Mouse (Mus musculus) spleen, adult 2 months (tissue): ENCODE data around the gene Apex1. TPM values are rescaled to one million over a fixed set of nuclear protein-coding genes. Genes with fewer than 3 reads are reported as not detected.
A peak's percentile ranks its signal among the peaks of the same experiment; 100 is the strongest.

Experiments used
- DNase-seq, 2 experiments: peaks; one replicate each; pipeline versions ENCODE4 v3.0.0 to v3.0.0-alpha.2; 2012 to 2021; ENCODE audit warnings: low spot score in 2 of 2, low read depth in 1 of 2
- H3K27ac ChIP-seq: fragments of 200-500 bp; 2 replicates; pipeline ENCODE4 v1.5.1; 2012; ENCODE audit warnings: low read length, inconsistent platforms; ENCODE audit not compliant: insufficient read depth
- H3K27me3 ChIP-seq: fragments of 200-500 bp; 2 replicates; pipeline ENCODE4 v1.6.1; 2012; ENCODE audit warnings: mild to moderate bottlenecking, moderate library complexity, low read length, inconsistent platforms; ENCODE audit not compliant: control insufficient read depth, insufficient read depth
- H3K36me3 ChIP-seq: fragments of 200-500 bp; 2 replicates; pipeline ENCODE4 v1.6.1; 2012; ENCODE audit warnings: mild to moderate bottlenecking, low read length, inconsistent platforms; ENCODE audit not compliant: control insufficient read depth, insufficient read depth
- H3K4me1 ChIP-seq: fragments of 200-500 bp; 2 replicates; pipeline ENCODE4 v1.6.1; 2011; ENCODE audit warnings: inconsistent platforms; ENCODE audit not compliant: control insufficient read depth, insufficient read depth, insufficient read length
- H3K4me3 ChIP-seq: fragments of 200-500 bp; 2 replicates; pipeline ENCODE4 v1.5.1; 2011; ENCODE audit warnings: mild to moderate bottlenecking, inconsistent platforms; ENCODE audit not compliant: insufficient read depth, insufficient read length; ENCODE audit errors: extremely low read depth
- CTCF ChIP-seq: fragments of 200-500 bp; IDR thresholded peaks from 2 replicates; pipeline ENCODE4 v1.5.1; 2011; ENCODE audit warnings: mild to moderate bottlenecking, inconsistent platforms; ENCODE audit not compliant: insufficient read depth, insufficient read length, insufficient replicate concordance; ENCODE audit errors: extremely low read depth
- POLR2A ChIP-seq: fragments of 200-500 bp; IDR thresholded peaks from 2 replicates; pipeline ENCODE4 v1.6.1; 2011; ENCODE audit warnings: low read depth, low read length, inconsistent platforms
- WGBS: fragments of 180-500 bp; shearing (Covaris S2); methylation state at CpG from one replicate; pipeline ENCODE4 v1.1.7; 2018; 5-methylcytosine and 5-hydroxymethylcytosine counted together
- polyA plus RNA-seq: library from polyadenylated mRNA; depleted of rRNA; stranded (reverse); fragments of >200 nt; gene quantifications from 2 replicates; pipeline ENCODE4 v1.2.3, GENCODE M21; 2012; rRNA removed

Gene Apex1
- polyA plus RNA-seq, 1 experiment: 22.7 TPM

DNA sequence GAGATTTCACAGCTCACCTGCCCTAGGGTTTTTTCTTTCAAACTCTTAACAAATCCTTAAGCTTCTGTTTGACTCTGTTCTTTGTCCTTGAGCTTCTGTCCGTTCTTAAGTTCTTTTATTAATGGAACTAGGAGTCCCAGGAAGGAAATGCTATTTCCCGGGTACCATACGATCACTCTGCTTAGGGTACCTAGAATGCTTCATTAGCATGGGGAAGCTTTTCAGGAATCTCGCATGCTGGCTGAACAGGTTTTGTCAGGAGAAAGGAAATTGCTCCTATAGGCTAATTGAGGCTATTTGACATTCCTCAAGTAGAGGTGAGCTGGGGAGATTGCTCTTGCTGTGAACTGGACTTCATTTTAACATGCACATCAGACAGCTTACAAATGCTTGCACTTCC, 48.9 kb downstream of the Apex1 start:
- TF ChIP-seq CTCF (no peak), POLR2A (no peak)
- no peak for DNase-seq
- H3K27ac ChIP-seq: no peak overlapping the region
- H3K4me3 ChIP-seq: no peak overlapping the region
- peaks cover 14% of the 10 kb centered on the region; the same call in 1 of the 2 replicates for H3K4me1 ChIP-seq
- H3K36me3 ChIP-seq: no peaks in the 10 kb centered on the region
- H3K27me3 ChIP-seq: no peaks in the 10 kb centered on the region
- 72% methylated on average over 4 of the region's 4 CpGs for WGBS

DNA sequence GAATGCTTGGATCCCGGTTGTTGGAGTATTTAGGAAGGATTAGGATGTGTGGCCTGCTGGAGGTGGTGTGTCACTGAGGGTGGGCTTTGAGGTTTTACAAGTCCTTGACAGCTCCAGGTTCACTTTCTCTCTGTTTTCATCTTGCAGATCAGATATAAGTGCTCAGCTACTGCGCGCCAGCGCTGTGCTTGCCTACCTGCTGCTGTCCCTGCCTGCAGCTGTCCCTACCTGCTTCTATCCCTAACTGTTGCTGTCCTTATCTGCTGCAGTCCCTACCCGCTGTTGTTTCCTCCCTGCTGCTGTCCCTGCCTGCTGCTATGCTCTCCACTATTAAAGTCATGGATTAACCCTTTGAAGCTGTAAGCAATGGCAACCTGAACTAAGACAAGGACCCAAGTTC, 50.2 kb downstream of the Apex1 start:
- DNase-seq: no peak
- 90% methylated on average over 5 of the region's 5 CpGs for WGBS
- no peak for TF ChIP-seq CTCF
- no peak for TF ChIP-seq POLR2A

GRCm38 (mm10) chr14:50976674-50977073, 51.9 kb downstream of the Apex1 start:
- TF ChIP-seq CTCF (no peak), POLR2A (no peak)
- Histone ChIP-seq H3K36me3 (no peaks in the 10 kb centered on the region), H3K27ac (no peak overlapping the region), H3K4me1 (peaks cover 13% of the 10 kb centered on the region; the same call in 1 of the 2 replicates), H3K4me3 (no peak overlapping the region), H3K27me3 (no peaks in the 10 kb centered on the region)
- 20% methylated on average over 9 of the region's 9 CpGs for WGBS
- DNase-seq: peak in 1 of 2 experiments; percentile 15

More for the DNA sequence above, 50.2 kb downstream of the Apex1 start:
- Histone ChIP-seq H3K36me3 (no peaks in the 10 kb centered on the region), H3K4me1 (peaks cover 14% of the 10 kb centered on the region; the same call in 1 of the 2 replicates), H3K4me3 (no peak overlapping the region), H3K27me3 (no peaks in the 10 kb centered on the region), H3K27ac (no peak overlapping the region)

Other genes with a start within 250 kb of the Apex1 start
- gene Olfr747, start 231.8 kb upstream of the Apex1 start, polyA plus RNA-seq: not detected in 2 replicates
- not detected in 2 replicates for gene Olfr748, start 217.6 kb upstream of the Apex1 start, polyA plus RNA-seq
- not detected in 2 replicates for gene Olfr749, start 179.9 kb upstream of the Apex1 start, polyA plus RNA-seq
- gene Ttc5, start 139.4 kb upstream of the Apex1 start, polyA plus RNA-seq: 24.3 and 28.1 TPM in 2 replicates
- not detected in 2 replicates for gene Ccnb1ip1, start 117.2 kb upstream of the Apex1 start, polyA plus RNA-seq
- gene Parp2, start 117.1 kb upstream of the Apex1 start, polyA plus RNA-seq: 15.6 and 17.5 TPM in 2 replicates
- 37.8 and 38.4 TPM in 2 replicates for gene Tep1, start 54.4 kb upstream of the Apex1 start, polyA plus RNA-seq
- gene Klhl33, start 27.5 kb upstream of the Apex1 start, polyA plus RNA-seq: 0.09 and 0.18 TPM in 2 replicates
- gene Osgep, start 75 bp upstream of the Apex1 start, polyA plus RNA-seq: 74.2 and 145 TPM in 2 replicates
- 87.3 and 131 TPM in 2 replicates for gene Pip4p1, start 5.9 kb downstream of the Apex1 start, polyA plus RNA-seq
- 21.4 and 27.0 TPM in 2 replicates for gene Pnp, start 6.1 kb downstream of the Apex1 start, polyA plus RNA-seq
- 26.2 and 28.4 TPM in 2 replicates for gene Gm49342, start 19.5 kb downstream of the Apex1 start, polyA plus RNA-seq
- gene Pnp2, start 31.0 kb downstream of the Apex1 start, polyA plus RNA-seq: 2.7 and 3.1 TPM in 2 replicates
- gene Rnase10, start 82.8 kb downstream of the Apex1 start, polyA plus RNA-seq: not detected in 2 replicates
- gene Rnase9, start 116.9 kb downstream of the Apex1 start, polyA plus RNA-seq: not detected in 2 replicates
- not detected in 2 replicates for gene Rnase11, start 125.2 kb downstream of the Apex1 start, polyA plus RNA-seq
- gene Rnase12, start 132.7 kb downstream of the Apex1 start, polyA plus RNA-seq: 0.68 and 1.1 TPM in 2 replicates
- gene Olfr750, start 149.5 kb downstream of the Apex1 start, polyA plus RNA-seq: not detected in 2 replicates
- gene Rnase4, start 166.1 kb downstream of the Apex1 start, polyA plus RNA-seq: 18.2 TPM in 2 replicates
- gene Ang, start 166.2 kb downstream of the Apex1 start, polyA plus RNA-seq: 2.8 and 3.5 TPM in 2 replicates
- gene Eddm3b, start 189.5 kb downstream of the Apex1 start, polyA plus RNA-seq: not detected in 2 replicates
- 90.3 and 109 TPM in 2 replicates for gene Rnase6, start 198.9 kb downstream of the Apex1 start, polyA plus RNA-seq
- 1,669 and 1,717 TPM in 2 replicates for gene Rnase1, start 221.8 kb downstream of the Apex1 start, polyA plus RNA-seq
- not detected in 2 replicates for gene Rnase2b, start 237.3 kb downstream of the Apex1 start, polyA plus RNA-seq